Mouse (Mus musculus) liver, postnatal 0 days (tissue): Measurements from ENCODE around the gene Shisa9.

Source experiments
- CTCF ChIP-seq: sonication (generic); IDR thresholded peaks from 2 replicates; pipeline ENCODE4 v1.5.1; 2016; ENCODE audit warnings: antibody characterized with exemption, low read depth
- EP300 ChIP-seq: IDR thresholded peaks from 2 replicates; pipeline ENCODE4 v1.6.1; 2016; ENCODE audit warnings: antibody characterized with exemption, low read depth, mild to moderate bottlenecking

- TF ChIP-seq CTCF (no peak), EP300 (no peak)
Measured at GRCm38 (mm10) chr16:11983106-11983615, 752 bp upstream of the Shisa9 start.
